Mouse (Mus musculus) lung, postnatal 0 days (tissue): Measurements from ENCODE around the gene Gm17304. TPM values are rescaled to one million over a fixed set of nuclear protein-coding genes. Genes with fewer than 3 reads are reported as not detected.
A peak's percentile ranks its signal among the peaks of the same experiment; 100 is the strongest.

Experiments used
- ATAC-seq: fragments of 200-750 bp; cut with Nextera tagmentation; 2 replicates; pipeline ENCODE4 v1.8.0; 2017; ENCODE audit warnings: moderate library complexity
- DNase-seq: peaks from one replicate; pipeline ENCODE4 v3.0.0-alpha.2; 2016; ENCODE audit warnings: low spot score
- H3K27ac ChIP-seq: fragments of 300-500 bp; sonication (generic); 2 replicates; pipeline ENCODE4 v1.5.1; 2014; ENCODE audit warnings: antibody characterized with exemption, mild to moderate bottlenecking, low read length, mixed read lengths
- H3K27me3 ChIP-seq: fragments of 300-500 bp; sonication (generic); replicated peaks from 2 replicates; pipeline ENCODE4 v1.6.1; 2014; ENCODE audit warnings: low read length, mixed read lengths; ENCODE audit not compliant: insufficient read depth
- H3K36me3 ChIP-seq: fragments of 300-500 bp; sonication (generic); 2 replicates; pipeline ENCODE4 v1.6.1; 2014; ENCODE audit warnings: low read length, mixed read lengths; ENCODE audit not compliant: insufficient read depth
- H3K4me1 ChIP-seq: fragments of 300-500 bp; sonication (generic); 2 replicates; pipeline ENCODE4 v1.6.1; 2014; ENCODE audit warnings: antibody characterized with exemption, low read depth, low read length, mixed read lengths; ENCODE audit not compliant: insufficient read depth
- H3K4me2 ChIP-seq: fragments of 300-500 bp; sonication (generic); replicated peaks from 2 replicates; pipeline ENCODE4 v1.6.1; 2014; ENCODE audit warnings: low read depth, mild to moderate bottlenecking, low read length, moderate library complexity, mixed read lengths
- H3K4me3 ChIP-seq: fragments of 300-500 bp; sonication (generic); 2 replicates; pipeline ENCODE4 v1.5.1; 2014; ENCODE audit warnings: low read depth, low read length
- H3K9ac ChIP-seq: fragments of 300-500 bp; sonication (generic); replicated peaks from 2 replicates; pipeline ENCODE4 v1.6.1; 2014; ENCODE audit warnings: low read depth, mild to moderate bottlenecking
- H3K9me3 ChIP-seq: fragments of 300-500 bp; sonication (generic); 2 replicates; pipeline ENCODE4 v1.6.1; 2016; ENCODE audit warnings: low read length, mixed read lengths
- CTCF ChIP-seq: IDR thresholded peaks from 2 replicates; pipeline ENCODE4 v1.5.1; 2016; ENCODE audit warnings: antibody characterized with exemption, mild to moderate bottlenecking
- EP300 ChIP-seq: IDR thresholded peaks from 2 replicates; pipeline ENCODE4 v1.6.1; 2016; ENCODE audit warnings: antibody characterized with exemption, mild to moderate bottlenecking, control low read depth
- WGBS: fragments of 180-500 bp; shearing (Covaris S2); extraction: QIAGEN DNeasy Blood & Tissue Kit; methylation state at CpG from one replicate; pipeline ENCODE4 v1.1.7; 2014; 5-methylcytosine and 5-hydroxymethylcytosine counted together
- polyA plus RNA-seq: library from polyadenylated mRNA; unstranded; fragments of >200 nt; fragmentation: Nextera tagmentation; extraction: Ambion mirVana; gene quantifications from 2 replicates; pipeline ENCODE4 v1.2.1, GENCODE M21; 2015

Gm17304 gene
- polyA plus RNA-seq, 1 experiment from 2014 or later, result not detected

GRCm38 (mm10) chr5:106575098-106575497, 33.8 kb upstream of the Gm17304 start:
- TF ChIP-seq EP300, result no peak
- no peak for TF ChIP-seq CTCF
- Histone ChIP-seq H3K4me1 (0 out of 2 replicates have a peak, but pooled peaks cover 3% of the 10 kb centered on the region), H3K9ac (no peak overlapping the region), H3K27me3 (no peaks in the 10 kb centered on the region; the same call in 1 of the 2 replicates), H3K36me3 (no peaks in the 10 kb centered on the region), H3K9me3 (no peaks in the 10 kb centered on the region), H3K27ac (no peak overlapping the region), H3K4me2 (peak overlapping the region; percentile 99; the same call in 1 of the 2 replicates), H3K4me3 (no peak overlapping the region)
- DNase-seq (peak; percentile 6), ATAC-seq (no peak)
- WGBS, result 29% methylated on average over 4 of the region's 4 CpGs

GRCm38 (mm10) chr5:106577237-106577888, 31.5 kb upstream of the Gm17304 start:
- 81% methylated on average over 9 of the region's 9 CpGs for WGBS
- H3K36me3 ChIP-seq, result no peaks in the 10 kb centered on the region
- no peak for DNase-seq
- no peaks in the 10 kb centered on the region for H3K9me3 ChIP-seq
- TF ChIP-seq EP300 (no peak), CTCF (no peak)
- no peak overlapping the region for H3K27ac ChIP-seq
- 0 out of 2 replicates have a peak, but pooled peaks cover 3% of the 10 kb centered on the region for H3K4me1 ChIP-seq
- H3K9ac ChIP-seq, result no peak overlapping the region
- ATAC-seq, result no peak
- H3K27me3 ChIP-seq, result no peaks in the 10 kb centered on the region; the same call in 1 of the 2 replicates
- no peak overlapping the region for H3K4me3 ChIP-seq
- no peak overlapping the region for H3K4me2 ChIP-seq

GRCm38 (mm10) chr5:106580943-106581342, 28.0 kb upstream of the Gm17304 start:
- H3K4me3 ChIP-seq, result no peak overlapping the region
- no peaks in the 10 kb centered on the region for H3K4me1 ChIP-seq
- no peaks in the 10 kb centered on the region for H3K36me3 ChIP-seq
- H3K4me2 ChIP-seq, result no peak overlapping the region
- no peak overlapping the region for H3K9ac ChIP-seq
- no peaks in the 10 kb centered on the region for H3K27me3 ChIP-seq
- no peak for ATAC-seq
- H3K27ac ChIP-seq, result no peak overlapping the region
- H3K9me3 ChIP-seq, result no peaks in the 10 kb centered on the region
- no peak for DNase-seq
- 79% methylated on average over 7 of the region's 7 CpGs for WGBS
- TF ChIP-seq EP300 (no peak), CTCF (no peak)

- 84% methylated on average over 9 of the region's 9 CpGs for WGBS
- Histone ChIP-seq H3K9ac (no peak overlapping the region), H3K4me3 (no peak overlapping the region), H3K4me1 (no peaks in the 10 kb centered on the region), H3K4me2 (no peak overlapping the region), H3K27ac (no peak overlapping the region), H3K9me3 (no peaks in the 10 kb centered on the region), H3K27me3 (no peaks in the 10 kb centered on the region), H3K36me3 (no peaks in the 10 kb centered on the region)
- TF ChIP-seq CTCF (no peak), EP300 (no peak)
- DNase-seq (no peak), ATAC-seq (no peak)
Observed at GRCm38 (mm10) chr5:106589006-106589405, 19.9 kb upstream of the Gm17304 start.

GRCm38 (mm10) chr5:106589670-106590069, 19.2 kb upstream of the Gm17304 start:
- H3K4me2 ChIP-seq, result no peak overlapping the region
- no peak overlapping the region for H3K27ac ChIP-seq
- TF ChIP-seq EP300 (no peak), CTCF (no peak)
- no peaks in the 10 kb centered on the region for H3K4me1 ChIP-seq
- WGBS, result 80% methylated on average over 11 of the region's 11 CpGs
- no peaks in the 10 kb centered on the region for H3K36me3 ChIP-seq
- no peak for DNase-seq
- ATAC-seq, result no peak
- no peaks in the 10 kb centered on the region for H3K27me3 ChIP-seq
- no peaks in the 10 kb centered on the region for H3K9me3 ChIP-seq
- H3K4me3 ChIP-seq, result no peak overlapping the region
- H3K9ac ChIP-seq, result no peak overlapping the region

- TF ChIP-seq EP300 (no peak), CTCF (no peak)
- H3K9ac ChIP-seq, result no peak overlapping the region
- H3K9me3 ChIP-seq, result no peaks in the 10 kb centered on the region
- no peaks in the 10 kb centered on the region for H3K36me3 ChIP-seq
- WGBS, result 88% methylated on average over 5 of the region's 5 CpGs
- H3K4me1 ChIP-seq, result no peaks in the 10 kb centered on the region
- no peak overlapping the region for H3K4me3 ChIP-seq
- H3K27ac ChIP-seq, result no peak overlapping the region
- ATAC-seq (no peak), DNase-seq (no peak)
- H3K4me2 ChIP-seq, result no peak overlapping the region
- H3K27me3 ChIP-seq, result no peaks in the 10 kb centered on the region
Observed at GRCm38 (mm10) chr5:106590686-106591085, 18.2 kb upstream of the Gm17304 start.
